Mouse (Mus musculus) midbrain, embryonic 13.5 days (tissue): ENCODE results near the gene Rpl24. TPM values are rescaled to one million over a fixed set of nuclear protein-coding genes. Genes with fewer than 3 reads are reported as not detected.

Source experiments
- ATAC-seq: fragments of 200-750 bp; cut with Nextera tagmentation; 2 replicates; pipeline ENCODE4 v1.8.0; 2017; ENCODE audit warnings: mild to moderate bottlenecking, moderate TSS enrichment, moderate library complexity
- H3K27ac ChIP-seq: fragments of 300-500 bp; sonication (generic); 2 replicates; pipeline ENCODE4 v1.5.1; 2015; ENCODE audit warnings: inconsistent platforms, mild to moderate bottlenecking, moderate library complexity
- H3K27me3 ChIP-seq: fragments of 300-500 bp; sonication (generic); 2 replicates; pipeline ENCODE4 v1.6.1; 2015; ENCODE audit warnings: mild to moderate bottlenecking, inconsistent platforms
- H3K36me3 ChIP-seq: fragments of 300-500 bp; sonication (generic); 2 replicates; pipeline ENCODE4 v1.6.1; 2015; ENCODE audit warnings: mild to moderate bottlenecking, inconsistent platforms
- H3K4me1 ChIP-seq: fragments of 300-500 bp; sonication (generic); replicated peaks from 2 replicates; pipeline ENCODE4 v1.6.1; 2015; ENCODE audit warnings: inconsistent platforms
- H3K4me2 ChIP-seq: fragments of 300-500 bp; sonication (generic); replicated peaks from 2 replicates; pipeline ENCODE4 v1.6.1; 2015; ENCODE audit warnings: moderate library complexity, mild to moderate bottlenecking, inconsistent platforms
- H3K4me3 ChIP-seq: fragments of 300-500 bp; sonication (generic); replicated peaks from 2 replicates; pipeline ENCODE4 v1.5.1; 2015; ENCODE audit warnings: mild to moderate bottlenecking, inconsistent platforms
- H3K9ac ChIP-seq: fragments of 300-500 bp; sonication (generic); replicated peaks from 2 replicates; pipeline ENCODE4 v1.6.1; 2015; ENCODE audit warnings: mild to moderate bottlenecking, inconsistent platforms
- H3K9me3 ChIP-seq: fragments of 300-500 bp; sonication (generic); 2 replicates; pipeline ENCODE4 v1.6.1; 2016; ENCODE audit warnings: mild to moderate bottlenecking, inconsistent platforms
- WGBS: fragments of 180-500 bp; shearing (Covaris S2); methylation state at CpG from one replicate; pipeline ENCODE4 v1.1.7; 2015; 5-methylcytosine and 5-hydroxymethylcytosine counted together
- polyA plus RNA-seq: library from polyadenylated mRNA; unstranded; fragments of >200 nt; fragmentation: Nextera tagmentation; extraction: Ambion mirVana; gene quantifications from 2 replicates; pipeline ENCODE4 v1.2.1, GENCODE M21; 2015

The Rpl24 gene
- polyA plus RNA-seq, 1 experiment from 2014 or later: 636 TPM

DNA sequence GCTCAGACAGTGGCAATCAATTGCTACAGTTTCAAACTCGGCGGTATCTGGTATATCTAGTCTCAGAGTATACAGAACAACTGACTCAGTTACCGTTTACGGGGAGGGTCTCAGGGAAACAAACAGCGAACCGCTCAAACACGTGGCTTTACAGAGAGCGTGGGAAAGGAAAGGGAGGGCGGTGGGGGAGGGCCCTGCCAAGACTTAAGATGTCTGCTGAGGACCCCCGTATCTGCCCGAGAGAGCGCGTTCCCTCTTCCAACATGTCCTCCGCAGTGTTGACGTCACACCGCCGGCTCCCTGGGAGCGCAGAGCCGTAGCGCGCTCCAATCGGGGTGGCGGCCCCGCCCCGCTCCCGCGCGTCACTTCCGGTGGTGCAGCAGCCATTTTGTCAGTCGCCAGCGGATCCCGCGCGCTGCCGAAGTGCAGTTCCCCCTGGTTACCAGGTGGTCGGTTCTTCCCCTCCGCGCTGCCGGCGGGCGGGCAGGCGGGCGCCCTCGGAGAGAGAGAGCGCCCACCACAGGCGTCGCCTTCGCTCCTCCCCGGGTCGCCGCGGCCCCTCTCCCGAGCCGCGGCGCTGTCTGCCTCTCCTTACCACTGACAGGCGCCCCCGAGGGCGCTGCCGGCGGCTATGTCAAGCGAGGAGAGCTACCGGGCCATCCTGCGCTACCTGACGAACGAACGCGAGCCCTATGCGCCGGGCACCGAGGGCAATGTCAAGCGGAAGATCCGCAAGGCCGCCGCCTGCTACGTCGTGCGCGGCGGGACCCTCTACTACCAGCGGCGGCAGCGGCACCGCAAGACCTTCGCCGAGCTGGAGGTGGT, 7.6 kb downstream of the Rpl24 start, which contains the start of gene Zbtb11:
TSS of gene Zbtb11 (plus strand) at position 453 of the 825 bp plus-strand sequence.
- H3K36me3 ChIP-seq: peaks cover 41% of the 10 kb centered on the region
- WGBS: under 1% methylated on average over 66 of the region's 86 CpGs
- no peaks in the 10 kb centered on the region for H3K27me3 ChIP-seq
- peak; percentile 99 for ATAC-seq
- H3K9ac ChIP-seq: peak within 1 kb of the TSS; percentile 94
- H3K9me3 ChIP-seq: no peaks in the 10 kb centered on the region
- peak within 1 kb of the TSS; percentile 80 for H3K4me2 ChIP-seq
- H3K4me3 ChIP-seq: peak within 1 kb of the TSS; percentile 100
- H3K27ac ChIP-seq: peak within 1 kb of the TSS; percentile 90
- peaks cover 36% of the 10 kb centered on the region for H3K4me1 ChIP-seq

GRCm38 (mm10) chr16:55974256-55974902, 8.3 kb downstream of the Rpl24 start:
- H3K9me3 ChIP-seq: no peaks in the 10 kb centered on the region
- peaks cover 34% of the 10 kb centered on the region for H3K36me3 ChIP-seq
- H3K4me3 ChIP-seq: peak overlapping the region; percentile 100
- under 1% methylated on average over 53 of the region's 55 CpGs for WGBS
- H3K4me1 ChIP-seq: peaks cover 30% of the 10 kb centered on the region
- peak; percentile 78 for ATAC-seq
- peak overlapping the region; percentile 94 for H3K9ac ChIP-seq
- H3K27ac ChIP-seq: peak overlapping the region; percentile 90
- H3K27me3 ChIP-seq: no peaks in the 10 kb centered on the region
- peak overlapping the region; percentile 80 for H3K4me2 ChIP-seq

DNA sequence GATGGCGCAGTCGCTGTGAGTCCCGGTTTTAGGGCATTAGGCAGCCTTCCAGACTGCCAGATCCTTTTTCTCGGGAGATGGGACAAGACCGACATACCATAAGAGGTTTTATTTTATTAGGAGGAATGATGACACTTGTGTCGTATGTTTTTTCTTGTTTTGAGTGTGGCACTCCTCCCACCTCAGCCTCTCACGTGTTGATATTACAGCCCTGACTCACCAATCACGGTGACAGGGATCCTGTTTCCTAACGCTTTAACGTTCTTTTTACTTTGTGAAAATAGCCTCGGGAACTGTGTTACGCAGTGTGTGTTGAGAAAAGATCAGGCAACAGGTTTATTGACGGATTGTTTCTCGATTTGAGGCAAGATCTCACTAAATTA, 8.8 kb downstream of the Rpl24 start:
- Histone ChIP-seq H3K9ac (peak overlapping the region; percentile 94), H3K9me3 (no peaks in the 10 kb centered on the region), H3K36me3 (peaks cover 29% of the 10 kb centered on the region), H3K27me3 (no peaks in the 10 kb centered on the region), H3K4me3 (peak overlapping the region; percentile 100), H3K27ac (peak overlapping the region; percentile 90), H3K4me2 (peak overlapping the region; percentile 80), H3K4me1 (peaks cover 30% of the 10 kb centered on the region)
- ATAC-seq: no peak
- WGBS: 15% methylated on average over 14 of the region's 14 CpGs

DNA sequence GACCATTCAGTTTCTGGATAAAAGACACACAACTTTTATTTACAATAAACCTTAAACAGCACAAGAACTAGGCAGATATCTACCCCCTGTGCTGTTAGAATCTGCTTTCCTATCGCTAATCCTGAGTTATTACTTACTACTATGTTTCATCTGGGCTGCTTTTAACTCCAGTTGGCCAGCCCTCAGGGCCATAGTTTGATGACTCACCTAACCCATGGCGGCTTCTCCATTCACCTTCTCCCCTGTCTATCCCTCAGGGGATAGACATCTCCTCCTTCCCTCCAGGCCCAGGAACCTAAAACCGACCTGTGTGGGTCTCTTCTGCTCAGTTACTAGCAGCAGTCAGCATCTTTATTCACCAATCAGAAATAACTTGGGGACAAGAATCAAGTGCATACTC, 19.9 kb downstream of the Rpl24 start:
- no peak for ATAC-seq
- H3K9me3 ChIP-seq: no peaks in the 10 kb centered on the region
- no peak overlapping the region for H3K27ac ChIP-seq
- H3K4me2 ChIP-seq: no peak overlapping the region
- H3K4me3 ChIP-seq: no peak overlapping the region
- H3K27me3 ChIP-seq: no peaks in the 10 kb centered on the region
- H3K36me3 ChIP-seq: peaks cover 45% of the 10 kb centered on the region
- no peak overlapping the region for H3K9ac ChIP-seq
- H3K4me1 ChIP-seq: no peaks in the 10 kb centered on the region
- WGBS: 97% methylated on average over 3 of the region's 3 CpGs

- H3K36me3 ChIP-seq: peaks cover 45% of the 10 kb centered on the region
- ATAC-seq: no peak
- no peaks in the 10 kb centered on the region for H3K27me3 ChIP-seq
- no peak overlapping the region for H3K9ac ChIP-seq
- no peaks in the 10 kb centered on the region for H3K9me3 ChIP-seq
- no peak overlapping the region for H3K27ac ChIP-seq
- no peak overlapping the region for H3K4me3 ChIP-seq
- H3K4me1 ChIP-seq: no peaks in the 10 kb centered on the region
- WGBS: 93% methylated on average over 4 of the region's 4 CpGs
- no peak overlapping the region for H3K4me2 ChIP-seq
Observed at GRCm38 (mm10) chr16:55990311-55990710, 24.2 kb downstream of the Rpl24 start.

DNA sequence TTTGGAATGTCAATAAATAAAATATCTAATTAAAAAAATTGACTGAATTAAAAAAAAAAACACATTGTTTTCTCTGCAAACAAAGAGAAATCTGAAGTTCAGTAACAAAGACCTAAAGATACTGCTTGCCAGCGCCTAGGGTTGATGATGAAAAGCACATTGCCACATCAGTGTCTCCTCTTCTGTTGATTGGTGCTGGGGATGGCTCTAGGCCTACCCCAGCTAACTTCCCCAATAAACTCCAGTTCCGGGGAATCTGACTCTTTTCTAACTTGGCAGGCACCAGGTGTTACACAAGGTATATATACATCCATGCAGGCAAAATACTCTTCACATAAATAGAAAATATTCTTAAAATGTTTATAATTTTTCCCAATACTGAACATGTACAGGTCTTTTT, 28.2 kb downstream of the Rpl24 start:
- WGBS: 96% methylated on average over 2 of the region's 2 CpGs
- H3K4me3 ChIP-seq: no peak overlapping the region
- no peaks in the 10 kb centered on the region for H3K4me1 ChIP-seq
- H3K36me3 ChIP-seq: peaks cover 43% of the 10 kb centered on the region
- no peaks in the 10 kb centered on the region for H3K27me3 ChIP-seq
- no peaks in the 10 kb centered on the region for H3K9me3 ChIP-seq
- ATAC-seq: no peak
- no peak overlapping the region for H3K4me2 ChIP-seq
- no peak overlapping the region for H3K9ac ChIP-seq
- H3K27ac ChIP-seq: no peak overlapping the region

GRCm38 (mm10) chr16:56006798-56007197, 40.7 kb downstream of the Rpl24 start:
- no peak for ATAC-seq

GRCm38 (mm10) chr16:56008862-56009261, 42.8 kb downstream of the Rpl24 start:
- Histone ChIP-seq H3K9me3 (no peaks in the 10 kb centered on the region), H3K4me2 (no peak overlapping the region), H3K27me3 (no peaks in the 10 kb centered on the region), H3K4me1 (no peaks in the 10 kb centered on the region), H3K4me3 (no peak overlapping the region), H3K36me3 (peaks cover 59% of the 10 kb centered on the region), H3K27ac (no peak overlapping the region), H3K9ac (no peak overlapping the region)
- ATAC-seq: no peak
- 95% methylated on average over 1 of the region's 1 CpGs for WGBS

More at GRCm38 (mm10) chr16:56006798-56007197, 40.7 kb downstream of the Rpl24 start:
- H3K9ac ChIP-seq: no peak overlapping the region
- H3K9me3 ChIP-seq: no peaks in the 10 kb centered on the region
- H3K27me3 ChIP-seq: no peaks in the 10 kb centered on the region
- H3K4me1 ChIP-seq: no peaks in the 10 kb centered on the region
- H3K27ac ChIP-seq: no peak overlapping the region
- H3K4me3 ChIP-seq: no peak overlapping the region
- H3K36me3 ChIP-seq: peaks cover 57% of the 10 kb centered on the region
- 97% methylated on average over 11 of the region's 11 CpGs for WGBS
- no peak overlapping the region for H3K4me2 ChIP-seq

DNA sequence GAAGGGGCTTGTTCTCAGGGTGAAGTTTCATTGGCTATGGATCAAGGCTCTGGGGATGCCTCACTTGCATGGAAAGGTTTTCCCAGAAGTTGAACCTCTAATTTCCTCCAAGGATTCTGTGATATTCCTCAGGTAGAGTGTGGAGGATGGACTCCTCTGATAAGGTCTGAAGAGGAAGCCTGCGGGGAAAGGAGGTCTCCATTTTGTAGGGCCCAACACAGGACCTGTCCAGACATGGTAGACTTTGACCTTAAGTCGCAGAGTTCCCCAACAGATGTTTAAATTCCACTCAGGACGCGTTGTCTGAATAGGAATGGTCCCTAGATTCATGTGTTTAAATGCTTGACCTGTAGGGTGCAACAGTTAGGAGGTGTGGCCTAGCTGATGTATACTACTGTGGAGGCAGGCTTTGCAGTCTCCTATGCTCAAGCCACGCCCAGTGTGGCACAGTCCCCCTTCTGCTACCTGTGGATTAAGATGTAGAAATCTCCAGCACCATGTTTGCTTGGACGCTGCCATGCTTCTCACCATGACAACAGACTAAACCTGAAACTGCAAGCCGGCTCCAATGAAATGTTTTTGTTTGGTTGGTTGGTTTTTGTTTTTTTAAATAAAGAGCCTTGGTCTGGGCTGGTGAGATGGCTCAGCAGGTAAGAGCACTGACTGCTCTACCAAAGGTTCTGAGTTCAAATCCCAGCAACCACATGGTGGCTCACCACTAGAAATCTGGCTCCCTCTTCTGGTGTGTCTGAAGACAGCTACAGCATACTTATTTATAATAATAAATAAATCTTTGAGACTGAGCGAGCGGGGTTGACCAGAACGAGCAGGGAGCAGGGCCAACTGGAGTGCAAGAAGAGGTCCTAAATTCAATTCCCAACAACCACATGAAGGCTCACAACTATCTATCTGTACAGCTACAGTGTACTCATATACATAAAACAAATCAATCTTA, 47.0 kb downstream of the Rpl24 start:
- H3K9ac ChIP-seq: no peak overlapping the region
- no peaks in the 10 kb centered on the region for H3K4me1 ChIP-seq
- H3K4me2 ChIP-seq: no peak overlapping the region
- peaks cover 51% of the 10 kb centered on the region for H3K36me3 ChIP-seq
- 88% methylated on average over 10 of the region's 10 CpGs for WGBS
- no peak for ATAC-seq
- no peak overlapping the region for H3K4me3 ChIP-seq
- no peaks in the 10 kb centered on the region for H3K9me3 ChIP-seq
- H3K27ac ChIP-seq: no peak overlapping the region
- H3K27me3 ChIP-seq: no peaks in the 10 kb centered on the region

DNA sequence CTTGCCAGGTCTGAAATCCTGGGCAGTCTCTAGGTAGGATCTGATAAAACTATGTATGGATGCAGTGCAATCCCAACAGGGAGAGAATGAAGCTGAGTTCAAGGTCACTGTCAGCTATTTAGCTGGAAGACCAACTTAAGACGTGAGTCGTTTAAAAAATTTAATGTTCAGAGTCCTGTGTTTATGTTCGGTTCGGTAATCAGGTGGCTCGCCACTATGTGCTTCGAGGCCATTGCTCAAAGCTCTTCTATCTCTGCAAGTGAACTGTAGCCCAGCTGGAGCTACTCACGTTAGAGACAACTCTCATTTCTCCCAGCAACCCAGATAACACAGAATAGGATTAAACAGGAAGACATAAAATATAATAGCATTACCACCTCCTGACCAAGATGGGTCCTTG, 48.0 kb downstream of the Rpl24 start:
- Histone ChIP-seq H3K4me3 (no peak overlapping the region), H3K4me1 (no peaks in the 10 kb centered on the region), H3K4me2 (no peak overlapping the region), H3K9me3 (no peaks in the 10 kb centered on the region), H3K36me3 (peaks cover 59% of the 10 kb centered on the region), H3K9ac (no peak overlapping the region), H3K27ac (no peak overlapping the region), H3K27me3 (no peaks in the 10 kb centered on the region)
- no peak for ATAC-seq
- 91% methylated on average over 7 of the region's 7 CpGs for WGBS

GRCm38 (mm10) chr16:56019660-56020059, 53.6 kb downstream of the Rpl24 start:
- peaks cover 2% of the 10 kb centered on the region; the same call in 1 of the 2 replicates for H3K4me1 ChIP-seq
- no peak overlapping the region for H3K4me3 ChIP-seq
- H3K9me3 ChIP-seq: no peaks in the 10 kb centered on the region
- H3K27ac ChIP-seq: no peak overlapping the region
- peaks cover 53% of the 10 kb centered on the region for H3K36me3 ChIP-seq
- no peak overlapping the region for H3K4me2 ChIP-seq
- no peak for ATAC-seq
- 96% methylated on average over 7 of the region's 7 CpGs for WGBS
- no peak overlapping the region for H3K9ac ChIP-seq
- H3K27me3 ChIP-seq: no peaks in the 10 kb centered on the region
